Mouse (Mus musculus) lung, embryonic 14.5 days (tissue): ENCODE measurements around the gene Mb21d2. TPM values are rescaled to one million over a fixed set of nuclear protein-coding genes. Genes with fewer than 3 reads are reported as not detected.
A peak's percentile ranks its signal among the peaks of the same experiment; 100 is the strongest.

Experiments
- ATAC-seq: fragments of 200-750 bp; cut with Nextera tagmentation; 2 replicates; pipeline ENCODE4 v1.8.0; 2017; ENCODE audit warnings: mild to moderate bottlenecking, moderate TSS enrichment, moderate library complexity; ENCODE audit not compliant: insufficient read depth
- DNase-seq: peaks from one replicate; pipeline ENCODE4 v3.0.0-alpha.2; 2015
- H3K27ac ChIP-seq: fragments of 300-500 bp; sonication (generic); 2 replicates; pipeline ENCODE4 v1.5.1; 2014; ENCODE audit warnings: low read depth, mild to moderate bottlenecking, moderate library complexity
- H3K27me3 ChIP-seq: fragments of 300-500 bp; sonication (generic); 2 replicates; pipeline ENCODE4 v1.6.1; 2014; ENCODE audit warnings: low read length, control low read depth; ENCODE audit not compliant: insufficient read depth
- H3K36me3 ChIP-seq: fragments of 300-500 bp; sonication (generic); 2 replicates; pipeline ENCODE4 v1.6.1; 2014; ENCODE audit warnings: control low read depth; ENCODE audit not compliant: insufficient read depth
- H3K4me1 ChIP-seq: fragments of 300-500 bp; sonication (generic); 2 replicates; pipeline ENCODE4 v1.6.1; 2014; ENCODE audit warnings: antibody characterized with exemption, control low read depth; ENCODE audit not compliant: insufficient read depth
- H3K4me2 ChIP-seq: fragments of 300-500 bp; sonication (generic); 2 replicates; pipeline ENCODE4 v1.6.1; 2014; ENCODE audit warnings: mild to moderate bottlenecking
- H3K4me3 ChIP-seq: fragments of 300-500 bp; sonication (generic); 2 replicates; pipeline ENCODE4 v1.5.1; 2014; ENCODE audit warnings: low read depth, low read length
- H3K9ac ChIP-seq: fragments of 300-500 bp; sonication (generic); 2 replicates; pipeline ENCODE4 v1.6.1; 2014
- H3K9me3 ChIP-seq: fragments of 300-500 bp; sonication (generic); 2 replicates; pipeline ENCODE4 v1.6.1; 2016; ENCODE audit warnings: low read depth, low read length, control low read depth
- CTCF ChIP-seq: IDR thresholded peaks from 2 replicates; pipeline ENCODE4 v1.5.1; 2016; ENCODE audit warnings: antibody characterized with exemption, low read depth
- WGBS: fragments of 180-500 bp; shearing (Covaris S2); extraction: QIAGEN DNeasy Blood & Tissue Kit; methylation state at CpG from one replicate; pipeline ENCODE4 v1.1.7; 2014; 5-methylcytosine and 5-hydroxymethylcytosine counted together
- polyA plus RNA-seq: library from polyadenylated mRNA; unstranded; fragments of >200 nt; fragmentation: Nextera tagmentation; extraction: Ambion mirVana; gene quantifications from 2 replicates; pipeline ENCODE4 v1.2.1, GENCODE M21; 2014

The Mb21d2 gene
- polyA plus RNA-seq, 1 experiment from 2014 or later = 7.3 TPM

GRCm38 (mm10) chr16:28935701-28936100 lies 6.2 kb upstream of the Mb21d2 start:
- no peak for DNase-seq
- Histone ChIP-seq H3K4me3 (no peak overlapping the region), H3K27me3 (no peaks in the 10 kb centered on the region), H3K4me1 (no peaks in the 10 kb centered on the region), H3K27ac (no peak overlapping the region), H3K9ac (no peak overlapping the region), H3K4me2 (no peak overlapping the region), H3K36me3 (no peaks in the 10 kb centered on the region), H3K9me3 (no peaks in the 10 kb centered on the region)
- ATAC-seq = no peak
- no peak for TF ChIP-seq CTCF
- WGBS = 82% methylated on average over 3 of the region's 3 CpGs

- H3K4me1 ChIP-seq = 0 out of 2 replicates have a peak, but pooled peaks cover 7% of the 10 kb centered on the region
- 62% methylated on average over 2 of the region's 2 CpGs for WGBS
Measured at GRCm38 (mm10) chr16:28931213-28931612, 1.7 kb upstream of the Mb21d2 start.

GRCm38 (mm10) chr16:28930426-28930825 lies 953 bp upstream of the Mb21d2 start:
- 11% methylated on average over 5 of the region's 5 CpGs for WGBS
- H3K27ac ChIP-seq = no peak overlapping the region

More at GRCm38 (mm10) chr16:28931213-28931612, 1.7 kb upstream of the Mb21d2 start:
- H3K9me3 ChIP-seq = no peaks in the 10 kb centered on the region
- no peaks in the 10 kb centered on the region for H3K27me3 ChIP-seq
- no peak overlapping the region for H3K4me2 ChIP-seq
- H3K36me3 ChIP-seq = no peaks in the 10 kb centered on the region
- ATAC-seq (no peak), DNase-seq (no peak)
- no peak overlapping the region for H3K27ac ChIP-seq
- no peak overlapping the region for H3K9ac ChIP-seq
- TF ChIP-seq CTCF = no peak
- no peak overlapping the region for H3K4me3 ChIP-seq

GRCm38 (mm10) chr16:28929686-28930291 lies 316 bp upstream of the Mb21d2 start:
- peak overlapping the region; percentile 95 for H3K27ac ChIP-seq
- 0 out of 2 replicates have a peak, but pooled peaks cover 7% of the 10 kb centered on the region for H3K4me1 ChIP-seq
- no peaks in the 10 kb centered on the region for H3K36me3 ChIP-seq
- H3K4me2 ChIP-seq = peak overlapping the region; percentile 79
- WGBS = under 1% methylated on average over 65 of the region's 66 CpGs
- H3K9ac ChIP-seq = peak overlapping the region; percentile 80
- H3K27me3 ChIP-seq = no peaks in the 10 kb centered on the region
- H3K9me3 ChIP-seq = no peaks in the 10 kb centered on the region
- ATAC-seq (peak; percentile 65), DNase-seq (peak; percentile 78)
- H3K4me3 ChIP-seq = peak overlapping the region; percentile 82
- TF ChIP-seq CTCF = no peak

More at GRCm38 (mm10) chr16:28930426-28930825, 953 bp upstream of the Mb21d2 start:
- Histone ChIP-seq H3K4me3 (peak overlapping the region; percentile 82), H3K27me3 (no peaks in the 10 kb centered on the region), H3K9me3 (no peaks in the 10 kb centered on the region), H3K4me2 (peak overlapping the region; percentile 79), H3K9ac (no peak overlapping the region; the same call in 1 of the 2 replicates), H3K36me3 (no peaks in the 10 kb centered on the region), H3K4me1 (0 out of 2 replicates have a peak, but pooled peaks cover 7% of the 10 kb centered on the region)
- DNase-seq (no peak), ATAC-seq (no peak)
- TF ChIP-seq CTCF = no peak

- H3K27me3 ChIP-seq = no peaks in the 10 kb centered on the region
- H3K4me1 ChIP-seq = 0 out of 2 replicates have a peak, but pooled peaks cover 7% of the 10 kb centered on the region
- peak overlapping the region; percentile 80 for H3K9ac ChIP-seq
- WGBS = under 1% methylated on average over 10 of the region's 10 CpGs
- peak overlapping the region; percentile 95 for H3K27ac ChIP-seq
- DNase-seq = peak; percentile 80
- H3K4me3 ChIP-seq = peak overlapping the region; percentile 82
- ATAC-seq = peak; percentile 76
- peak overlapping the region; percentile 79 for H3K4me2 ChIP-seq
- TF ChIP-seq CTCF = peak; percentile 40
- H3K9me3 ChIP-seq = no peaks in the 10 kb centered on the region
- H3K36me3 ChIP-seq = no peaks in the 10 kb centered on the region
Measured at GRCm38 (mm10) chr16:28928466-28928814, 1.0 kb downstream of the Mb21d2 start.

GRCm38 (mm10) chr16:28927381-28927780 lies 2.1 kb downstream of the Mb21d2 start:
- no peak overlapping the region for H3K9ac ChIP-seq
- DNase-seq (no peak), ATAC-seq (no peak)
- H3K4me2 ChIP-seq = peak overlapping the region; percentile 79
- no peaks in the 10 kb centered on the region for H3K27me3 ChIP-seq
- WGBS = 59% methylated on average over 9 of the region's 9 CpGs
- H3K4me1 ChIP-seq = 0 out of 2 replicates have a peak, but pooled peaks cover 7% of the 10 kb centered on the region
- H3K9me3 ChIP-seq = no peaks in the 10 kb centered on the region
- H3K27ac ChIP-seq = no peak overlapping the region
- H3K4me3 ChIP-seq = no peak overlapping the region
- H3K36me3 ChIP-seq = no peaks in the 10 kb centered on the region
- TF ChIP-seq CTCF = no peak

GRCm38 (mm10) chr16:28919320-28919885 lies 10.1 kb downstream of the Mb21d2 start:
- Histone ChIP-seq H3K9ac (no peak overlapping the region), H3K27me3 (no peaks in the 10 kb centered on the region), H3K27ac (no peak overlapping the region), H3K9me3 (no peaks in the 10 kb centered on the region), H3K36me3 (0 out of 2 replicates have a peak, but pooled peaks cover 3% of the 10 kb centered on the region), H3K4me1 (no peaks in the 10 kb centered on the region), H3K4me2 (no peak overlapping the region), H3K4me3 (no peak overlapping the region)
- WGBS = 68% methylated on average over 11 of the region's 11 CpGs
- TF ChIP-seq CTCF = no peak
- no peak for DNase-seq
- ATAC-seq = no peak
